Mouse (Mus musculus) cerebellum, postnatal 36 days (tissue): ENCODE measurements around the gene Dgkg.

Experiments
- DNase-seq, 2 experiments: peaks; one replicate each; pipeline ENCODE4 v3.0.0; 2021 to 2022; ENCODE audit warnings: mixed read lengths in 2 of 2

Dgkg gene

DNA sequence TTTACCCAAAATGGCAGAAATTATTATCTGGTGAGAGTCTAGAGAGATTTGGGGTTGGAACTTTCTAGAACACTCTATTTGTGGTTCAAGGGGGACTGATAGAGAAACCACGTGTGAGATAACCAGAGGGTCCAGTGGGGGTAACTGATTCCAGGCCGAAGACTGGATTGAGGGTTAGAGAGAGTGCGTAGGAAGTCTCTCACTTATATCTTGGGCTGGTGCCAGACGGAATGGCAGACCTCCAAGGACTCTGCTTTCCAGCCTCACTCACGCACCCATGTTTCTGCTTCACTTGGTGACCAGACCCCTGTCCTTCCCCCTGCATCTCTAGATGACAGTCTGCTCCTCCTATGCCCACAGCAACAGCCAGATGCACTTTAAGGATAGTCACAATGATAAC, 162.2 kb downstream of the Dgkg start:
- DNase-seq: peak; percentile 31 to 41

DNA sequence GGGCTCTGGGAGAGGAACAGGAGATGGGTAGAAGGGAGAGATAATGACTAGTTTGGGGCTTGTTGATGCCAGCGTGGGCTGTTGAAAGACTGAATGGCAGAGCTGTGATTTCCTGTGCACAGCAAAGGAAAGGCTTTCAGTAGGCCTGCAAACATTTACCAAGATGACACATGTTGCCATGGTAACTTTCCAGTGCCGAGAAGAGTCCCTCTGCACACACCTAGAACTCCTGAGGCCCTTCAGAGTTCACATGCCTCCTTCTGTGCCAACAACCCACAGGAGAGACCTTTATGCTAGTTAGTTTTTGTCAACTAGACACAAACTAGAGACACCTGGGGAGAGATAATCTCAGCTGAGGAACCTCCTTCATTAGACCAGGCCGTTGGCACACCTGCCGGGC, 163.6 kb downstream of the Dgkg start:
- no peak for DNase-seq

DNA sequence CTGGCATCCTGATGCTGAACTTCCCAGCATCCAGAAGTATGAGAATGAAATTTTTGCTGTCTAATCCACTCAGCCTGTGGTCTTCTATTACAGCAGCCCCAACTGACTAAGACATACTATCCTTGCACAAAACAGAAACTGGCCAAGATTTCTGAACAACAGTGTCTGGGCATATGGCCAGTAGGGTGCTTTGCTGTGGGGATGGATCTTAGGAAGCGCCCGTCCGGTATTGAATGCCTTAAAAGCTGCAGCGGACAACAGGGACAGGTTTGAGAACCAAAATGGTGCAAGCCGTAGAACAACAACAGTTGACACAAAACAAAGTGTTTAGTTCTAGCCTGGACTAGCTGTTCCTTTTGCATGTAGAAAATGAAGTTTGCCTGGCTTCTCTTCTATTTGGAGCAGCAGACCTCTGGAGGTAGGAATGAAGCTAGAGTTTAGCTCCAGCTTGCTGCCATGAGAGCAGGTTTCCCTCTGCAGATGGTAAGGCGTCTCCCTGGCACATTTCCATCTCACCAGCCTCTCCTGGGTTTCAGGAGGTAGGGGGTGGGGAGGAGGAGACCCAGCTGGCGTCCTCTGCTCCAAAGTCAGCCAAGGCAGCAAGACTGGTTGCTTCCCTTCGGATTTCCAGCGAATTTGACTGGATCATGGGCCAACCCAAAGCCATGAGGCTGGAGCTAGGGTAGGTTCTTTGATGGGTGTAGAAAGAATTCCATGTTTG, 165.4 kb downstream of the Dgkg start:
- DNase-seq: peak; percentile 78 to 82

DNA sequence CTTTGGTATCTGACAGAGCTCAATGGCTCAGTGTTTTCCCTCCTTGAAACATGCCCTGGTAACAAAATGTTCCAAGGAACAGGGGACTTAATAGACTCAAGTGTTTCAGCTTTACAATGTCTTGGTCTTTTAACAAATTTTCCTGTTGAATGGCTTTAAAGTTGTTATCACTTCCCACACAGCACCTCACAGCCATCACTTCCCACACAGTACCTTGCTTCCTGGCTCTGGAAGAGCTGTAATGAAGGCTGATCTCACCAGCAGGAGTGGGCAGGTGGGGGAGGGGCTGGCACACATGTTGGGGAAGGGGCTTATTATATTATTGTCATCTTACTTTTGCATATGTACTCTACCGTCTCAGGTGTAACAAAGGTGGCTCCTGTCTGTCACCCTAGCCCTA, 173.1 kb downstream of the Dgkg start:
- no peak for DNase-seq

DNA sequence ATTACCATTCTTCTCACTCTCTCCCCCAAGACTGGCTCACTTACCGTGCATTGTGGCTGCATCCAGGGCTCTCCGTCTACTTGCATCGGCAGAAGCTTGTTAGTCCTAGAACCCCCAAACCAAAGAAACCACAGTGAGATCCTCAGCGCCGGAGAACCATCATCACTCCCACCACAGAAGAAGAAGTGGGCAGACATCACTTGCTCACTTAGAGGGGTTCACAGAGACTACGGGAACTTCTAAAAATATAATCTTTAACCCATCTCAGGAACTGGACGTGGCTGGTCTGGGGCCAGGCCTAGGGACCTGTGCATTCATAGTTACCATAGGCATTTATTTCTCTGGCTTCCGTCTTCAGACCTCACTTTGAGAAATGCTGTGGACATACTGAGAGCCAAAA, 177.7 kb downstream of the Dgkg start:
- no peak for DNase-seq

DNA sequence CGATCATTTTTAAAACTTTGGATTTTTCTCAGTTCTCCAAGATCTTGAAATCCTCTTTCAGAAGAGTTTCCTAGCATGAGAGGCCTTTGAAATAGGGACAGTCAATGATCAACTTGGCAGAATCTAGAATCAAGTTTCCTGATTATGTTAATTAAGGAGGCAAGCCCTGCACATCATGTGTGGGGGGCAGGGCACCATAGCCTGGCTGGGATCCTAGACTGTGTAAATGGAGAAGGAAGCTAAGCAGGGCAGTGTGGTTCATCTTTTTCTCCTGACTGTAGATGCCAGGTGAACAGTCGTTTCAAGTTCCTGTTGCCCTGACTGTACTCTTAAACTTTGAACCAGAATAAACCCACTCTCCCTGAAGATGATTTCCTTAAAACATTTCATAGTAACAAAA, 185.3 kb downstream of the Dgkg start:
- no peak for DNase-seq

DNA sequence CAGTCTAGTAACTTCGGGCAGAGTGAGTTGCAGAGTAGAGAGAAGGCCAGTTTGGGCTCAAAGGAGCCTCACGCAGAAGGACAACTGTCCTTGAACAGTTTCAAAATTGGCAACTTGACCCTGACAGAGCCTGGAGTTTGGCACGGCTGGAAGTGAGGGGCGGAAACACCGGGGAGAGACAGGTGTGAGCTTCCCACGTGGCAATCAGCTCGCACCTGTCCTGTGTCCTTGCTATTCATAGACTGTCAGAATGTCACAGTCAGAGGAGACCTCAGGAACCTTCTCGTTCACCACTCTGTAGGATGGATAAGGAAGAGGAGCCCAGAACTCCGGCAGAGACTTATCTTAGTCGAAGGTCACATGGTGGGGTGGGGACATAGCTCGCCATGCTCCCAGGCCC, 187.6 kb downstream of the Dgkg start:
- DNase-seq: no peak

DNA sequence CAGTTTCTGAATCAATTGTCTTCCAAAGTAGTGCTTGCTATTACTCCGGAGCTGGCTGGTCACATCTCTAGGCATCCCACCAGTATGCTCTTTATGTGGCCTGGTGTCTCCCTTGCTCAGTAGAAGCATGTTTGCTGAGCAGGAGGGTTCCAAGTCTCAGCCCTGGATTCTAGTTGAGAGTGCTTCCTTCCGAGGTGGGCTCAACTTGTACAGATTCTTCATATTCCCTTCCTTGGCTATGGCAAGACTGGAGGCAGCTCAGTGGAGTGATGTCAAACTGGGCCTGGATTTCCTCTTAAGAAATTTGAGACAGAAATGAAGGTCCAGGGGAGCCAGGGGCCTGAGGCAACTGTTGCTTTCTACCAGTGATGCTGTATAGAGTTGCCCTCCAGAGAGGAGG, 189.9 kb downstream of the Dgkg start:
- DNase-seq: no peak

DNA sequence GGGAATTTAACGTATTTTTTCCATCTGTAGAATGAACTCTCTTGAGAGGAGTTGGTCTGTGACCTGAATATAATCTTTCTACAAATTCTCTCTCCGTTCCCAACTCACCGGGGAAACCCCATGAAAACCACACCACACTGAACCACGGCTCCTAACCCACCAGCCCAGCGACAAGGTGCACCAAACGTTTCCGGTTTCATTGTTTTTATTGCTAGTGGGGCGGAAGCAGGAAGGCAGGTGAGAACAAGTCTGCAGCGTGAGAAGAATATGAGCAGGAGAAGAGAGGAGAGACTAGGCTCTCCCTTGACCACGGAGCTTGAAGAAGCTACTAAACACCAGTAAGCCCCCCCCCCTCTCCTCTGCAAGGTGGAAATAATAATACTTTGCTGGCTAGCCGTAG, 190.6 kb downstream of the Dgkg start:
- DNase-seq: no peak

DNA sequence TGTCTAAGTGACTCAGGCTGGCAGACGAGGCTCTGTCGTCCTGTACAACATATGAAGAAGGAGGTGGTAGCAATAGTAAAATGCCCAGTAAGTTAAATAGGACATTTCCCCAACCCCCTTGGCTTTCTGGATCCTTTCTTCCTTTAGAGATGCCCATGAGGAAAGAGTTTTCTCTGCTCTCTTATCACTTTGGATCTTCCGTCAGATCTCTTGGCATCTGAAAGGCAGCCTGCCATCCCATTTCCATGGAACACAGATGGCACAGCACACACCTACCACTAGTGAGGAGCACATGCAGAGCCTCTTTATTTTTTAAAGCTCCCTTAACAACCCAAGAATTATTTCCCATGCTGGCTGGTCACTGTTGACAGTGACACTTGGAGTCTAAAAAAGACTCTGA, 194.8 kb downstream of the Dgkg start:
- no peak for DNase-seq

DNA sequence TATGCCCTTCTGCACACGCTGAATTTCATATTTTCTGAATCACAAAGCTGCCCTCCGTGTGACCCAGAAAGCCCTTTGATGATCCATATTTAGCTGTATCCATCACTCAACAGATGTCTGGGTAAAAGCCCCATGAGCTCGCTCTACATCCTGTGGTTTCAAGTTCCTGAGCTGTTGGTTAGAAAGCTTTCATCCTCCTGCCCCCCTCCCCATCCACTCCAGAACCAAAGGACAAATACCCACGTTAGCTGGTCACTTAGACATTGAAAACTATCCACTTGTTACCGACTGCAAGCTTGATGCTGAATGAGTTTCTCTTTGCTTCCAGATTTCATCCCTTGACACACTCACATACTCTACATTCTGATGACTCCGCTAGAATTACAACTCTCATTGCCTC, 195.3 kb downstream of the Dgkg start:
- DNase-seq: no peak

DNA sequence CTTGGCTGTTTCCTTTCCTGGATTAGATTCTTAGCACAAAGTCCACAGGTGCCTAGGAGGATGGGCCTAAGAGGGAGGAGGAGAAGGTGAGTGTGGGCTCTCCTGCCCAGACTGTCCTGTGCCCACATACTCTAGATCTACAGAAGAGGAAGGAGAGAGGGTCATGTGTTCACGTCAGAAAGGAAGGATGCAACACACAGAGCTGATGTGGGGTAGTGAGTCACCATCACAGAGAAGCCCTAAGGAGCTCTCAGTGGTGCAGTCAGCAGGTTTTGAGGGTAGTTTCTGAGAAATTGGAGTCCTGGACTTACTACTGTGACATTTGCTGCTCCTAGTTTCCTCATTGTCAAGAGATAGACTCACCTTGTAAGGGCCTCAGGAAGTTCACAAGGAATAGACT, 196.1 kb downstream of the Dgkg start:
- no peak for DNase-seq

DNA sequence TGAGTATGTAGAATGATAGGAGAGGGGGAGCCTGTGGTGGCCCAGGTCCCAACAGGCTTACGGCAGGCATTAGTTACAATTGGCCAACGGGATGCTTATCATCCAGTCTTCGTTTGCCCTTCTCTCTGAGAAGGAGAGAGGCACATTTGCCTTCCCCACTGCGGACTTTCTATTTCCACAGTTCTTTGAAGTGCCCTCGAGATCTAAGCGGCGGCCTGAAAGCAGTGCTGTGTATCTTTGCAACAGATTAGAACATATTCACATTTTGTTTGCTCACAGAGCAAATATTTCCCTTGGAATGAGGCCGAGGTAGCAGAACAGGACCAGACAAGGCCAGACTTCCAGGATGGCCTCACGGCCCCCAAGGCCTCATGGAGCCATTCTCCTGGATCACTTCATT, 204.9 kb downstream of the Dgkg start:
- no peak for DNase-seq

DNA sequence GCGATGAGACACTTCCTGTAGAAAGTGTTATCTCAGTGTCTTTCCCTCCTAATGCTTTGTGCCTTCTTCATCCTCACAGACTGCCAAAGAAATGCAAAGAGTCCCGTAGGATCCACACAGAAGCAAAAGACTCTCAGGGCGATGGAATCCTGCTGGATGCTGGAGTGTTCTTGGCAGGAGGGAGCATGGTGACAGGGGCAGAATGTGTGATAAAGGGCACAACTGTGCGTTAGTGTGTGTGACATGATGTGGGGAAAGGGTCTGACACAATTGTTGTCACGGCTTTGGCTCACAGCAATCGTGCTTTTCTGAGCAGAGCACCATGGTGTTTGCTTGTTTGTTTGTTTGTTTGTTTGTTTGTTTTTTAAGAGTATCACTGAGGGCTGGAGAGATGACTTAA, 208.9 kb downstream of the Dgkg start:
- DNase-seq: no peak

DNA sequence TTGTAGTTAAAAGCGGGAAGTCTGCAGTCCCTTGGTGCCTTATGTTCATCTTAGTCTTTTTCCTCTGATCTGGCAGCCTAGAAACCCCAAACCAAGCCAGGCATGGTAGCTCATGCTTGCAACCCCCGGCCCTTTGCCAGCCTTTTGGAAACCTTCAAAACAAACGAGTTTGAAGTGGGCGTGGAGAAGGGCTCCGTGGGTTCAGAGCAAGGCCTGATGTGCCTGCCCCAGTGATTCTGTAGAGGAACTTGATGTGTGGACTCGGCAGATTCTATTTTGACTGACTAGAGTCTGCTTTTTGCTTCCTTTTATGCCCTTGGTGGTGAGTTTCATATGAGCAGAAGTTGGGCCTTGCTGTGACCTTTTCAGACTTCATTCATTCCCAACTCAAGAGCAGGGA, 212.2 kb downstream of the Dgkg start:
- DNase-seq: no peak

DNA sequence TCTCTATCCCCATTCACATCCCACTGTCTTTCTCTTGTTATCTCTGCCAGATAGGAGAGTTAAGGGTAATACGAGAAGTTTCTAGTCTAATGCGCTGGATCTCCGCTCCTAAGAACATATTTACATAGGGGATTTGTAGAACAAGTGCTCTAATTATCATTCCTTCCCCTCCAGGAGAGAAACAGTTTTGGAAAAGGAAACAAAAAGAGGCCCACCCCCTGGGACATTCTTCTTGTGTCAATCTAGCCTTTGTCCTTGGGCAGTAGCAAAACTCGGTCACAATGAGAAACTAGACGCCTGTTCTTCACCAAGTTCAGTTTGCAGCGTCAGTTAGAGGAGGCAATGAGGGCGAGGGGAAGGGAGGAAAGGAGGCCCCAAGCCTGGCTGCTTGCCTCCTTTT, 214.8 kb downstream of the Dgkg start:
- no peak for DNase-seq

DNA sequence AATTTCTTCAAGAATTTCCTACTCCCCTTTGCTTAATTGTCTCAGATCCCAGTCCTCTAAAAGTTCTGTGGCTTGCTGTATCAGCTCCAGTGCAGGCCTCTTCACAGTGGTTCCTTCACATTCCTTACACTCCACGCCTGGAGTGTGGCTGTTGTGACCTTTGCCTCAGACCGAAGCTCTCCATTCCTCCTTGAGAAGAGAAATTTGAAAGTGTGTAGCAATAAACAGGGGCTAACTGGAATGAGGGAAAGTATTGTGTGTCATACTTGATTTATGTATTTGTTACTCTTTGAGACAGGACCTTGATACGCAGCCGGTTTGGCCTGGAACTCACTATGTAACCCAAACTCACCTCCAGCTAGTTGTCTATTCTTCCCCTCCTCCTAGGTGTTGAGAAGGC, 215.7 kb downstream of the Dgkg start:
- DNase-seq: no peak

DNA sequence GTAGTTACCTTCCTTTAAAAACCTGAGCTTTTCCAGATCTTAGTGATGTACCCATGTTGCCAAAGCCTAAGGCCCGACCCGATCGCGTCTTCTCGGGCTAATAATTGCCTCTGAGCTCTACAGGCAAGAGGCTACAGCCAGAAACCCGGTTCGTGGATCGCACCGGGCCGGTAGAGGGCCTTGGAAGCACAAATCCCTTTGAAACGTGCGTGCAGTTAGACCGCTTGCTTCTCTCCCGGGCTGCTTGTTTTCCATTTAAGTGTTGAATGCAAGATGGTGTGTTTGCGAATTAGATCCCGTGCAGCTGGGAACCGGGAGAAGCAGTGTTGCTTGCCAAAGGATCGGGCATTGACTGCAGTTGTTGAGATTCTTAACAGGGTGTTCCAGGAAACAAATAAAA, 216.8 kb downstream of the Dgkg start:
- peak; percentile 51 to 67 for DNase-seq

DNA sequence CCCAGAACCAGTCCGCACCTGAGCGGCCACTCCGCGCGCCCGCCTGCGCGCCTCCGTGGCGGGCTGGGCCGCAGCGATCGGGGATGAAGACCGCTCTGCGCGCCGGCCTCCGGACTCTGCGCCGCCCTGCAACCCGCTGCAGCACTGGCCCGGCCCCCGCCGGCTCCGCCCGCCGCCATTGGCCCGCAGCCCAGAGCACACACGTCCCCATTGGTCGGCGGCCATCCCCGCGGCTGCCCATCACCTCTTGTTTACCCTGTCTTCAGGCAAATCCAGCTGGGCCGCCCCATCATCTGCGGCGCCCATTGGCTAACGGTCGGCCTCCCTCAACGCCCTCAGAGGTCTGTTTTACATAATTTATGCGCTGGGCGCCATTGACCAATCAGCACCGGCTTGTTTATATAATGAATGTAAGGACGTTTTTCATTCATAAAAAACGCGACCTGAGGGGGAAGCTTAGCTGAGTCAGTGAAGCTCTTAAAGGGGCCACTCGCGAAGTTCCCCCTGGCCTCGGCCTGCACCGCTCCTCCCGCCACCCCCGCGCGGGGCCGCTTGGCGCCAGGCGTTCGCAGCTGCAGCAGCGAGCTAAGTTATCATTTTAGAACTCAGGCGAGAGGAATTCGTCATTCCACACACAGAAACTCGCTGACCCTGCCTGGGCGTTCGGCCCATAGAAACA, 217.4 kb downstream of the Dgkg start, which contains the start of gene Etv5:
Etv5 (minus strand) TSS at position 221 of the 679 bp plus-strand sequence.
- DNase-seq: peak; percentile 99

DNA sequence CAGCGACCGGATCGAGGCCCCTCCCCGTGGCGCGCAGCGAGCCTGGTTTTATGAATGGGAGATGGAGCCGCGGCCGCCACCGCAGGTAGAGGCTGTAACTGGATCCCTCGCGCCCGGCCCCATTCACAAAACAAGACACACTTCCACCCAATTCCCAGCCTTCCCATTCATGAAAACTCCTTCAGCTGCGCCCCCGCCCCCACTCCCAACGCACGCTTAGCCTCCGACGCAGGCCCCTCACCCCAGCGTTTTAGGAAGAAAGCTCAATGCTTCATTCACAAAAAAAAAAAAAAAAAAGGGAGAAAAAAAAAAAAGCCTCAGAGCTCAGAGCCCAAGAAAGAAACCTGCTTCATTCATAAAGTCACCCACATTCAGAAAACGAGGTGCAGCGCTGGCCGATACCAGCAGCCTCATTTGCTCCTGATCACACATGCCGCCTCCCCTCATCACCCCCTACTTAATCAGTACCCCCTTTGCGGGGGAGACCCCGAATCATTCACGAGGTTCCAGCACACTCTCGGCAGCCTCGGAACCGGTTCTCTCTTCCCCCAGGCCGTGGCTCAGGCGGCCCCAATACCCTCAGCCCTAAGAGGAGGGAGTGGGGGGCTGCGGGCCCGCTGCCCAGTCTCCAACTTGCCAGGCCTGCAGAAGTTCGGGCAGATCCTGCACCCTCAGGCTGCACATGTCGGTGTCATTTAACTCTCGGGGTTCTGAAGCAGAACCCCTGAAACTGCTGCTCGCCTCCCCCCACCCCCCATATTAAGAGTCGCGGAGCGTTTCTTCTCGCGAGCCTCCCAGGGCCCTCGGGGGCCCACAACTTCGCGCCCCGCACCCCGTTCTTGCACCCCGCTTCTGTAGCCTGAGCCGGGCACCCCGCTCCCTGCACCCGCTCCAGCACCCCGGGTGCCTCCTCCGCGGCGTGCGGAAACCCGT, 218.3 kb downstream of the Dgkg start:
- peak; percentile 68 to 79 for DNase-seq

DNA sequence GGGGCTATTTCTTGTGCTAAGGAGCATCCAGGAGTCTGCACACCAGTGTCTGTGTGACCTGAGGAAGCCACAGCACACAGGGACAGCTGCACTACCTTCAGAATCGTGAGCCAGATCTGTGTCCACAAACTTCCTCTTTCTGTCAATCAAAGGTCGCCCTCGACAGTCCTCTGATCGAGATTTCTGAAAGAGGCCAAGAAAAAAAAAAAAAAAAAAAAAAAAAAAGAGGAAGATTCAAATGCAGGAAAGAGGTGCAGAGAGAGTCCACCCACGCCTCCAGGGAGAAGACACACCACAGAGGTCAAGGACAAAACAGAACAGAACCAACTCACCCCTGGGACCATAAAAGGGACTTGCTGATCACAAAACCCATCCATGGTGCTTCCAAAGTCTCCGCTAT, 220.9 kb downstream of the Dgkg start:
- DNase-seq: no peak

DNA sequence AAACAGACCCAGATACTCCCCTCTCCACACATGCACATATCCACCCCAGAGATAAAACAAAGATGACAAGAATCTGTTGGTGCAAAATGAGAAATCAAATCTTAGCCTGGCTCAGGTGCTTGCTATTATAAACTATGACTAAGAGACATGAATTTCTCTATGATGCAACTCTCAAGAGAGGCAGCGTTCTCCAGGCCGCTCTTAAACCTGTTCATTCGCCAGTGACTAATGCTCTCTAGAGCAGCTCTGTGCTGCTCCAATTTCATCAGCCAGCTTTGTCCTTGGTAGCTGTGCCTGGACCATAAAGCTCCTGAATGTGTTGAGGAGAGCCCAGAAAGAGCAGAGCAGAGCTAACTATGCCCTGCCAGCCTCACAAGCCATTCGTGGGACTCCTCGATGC, 222.5 kb downstream of the Dgkg start:
- peak in 1 of 2 experiments; percentile 11 for DNase-seq

DNA sequence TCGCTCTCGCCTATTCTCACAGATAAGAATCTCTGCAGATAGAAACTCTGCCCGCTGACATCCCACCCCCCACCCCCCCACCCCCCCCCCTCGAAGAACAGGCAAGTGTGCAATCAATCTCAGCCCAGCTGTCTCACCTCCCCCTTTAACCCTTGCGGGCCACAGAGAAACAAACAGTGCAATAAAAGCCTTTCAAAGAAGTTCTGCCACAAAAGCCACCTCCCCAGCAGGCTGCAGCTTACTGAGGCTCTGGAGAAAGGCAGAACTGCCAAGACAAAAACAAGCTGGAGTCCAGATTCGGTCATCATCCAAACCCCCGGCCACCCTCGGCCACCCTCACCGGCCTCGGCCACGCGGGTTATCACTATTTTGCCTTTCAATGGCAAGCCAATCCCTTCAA, 223.1 kb downstream of the Dgkg start:
- no peak for DNase-seq

DNA sequence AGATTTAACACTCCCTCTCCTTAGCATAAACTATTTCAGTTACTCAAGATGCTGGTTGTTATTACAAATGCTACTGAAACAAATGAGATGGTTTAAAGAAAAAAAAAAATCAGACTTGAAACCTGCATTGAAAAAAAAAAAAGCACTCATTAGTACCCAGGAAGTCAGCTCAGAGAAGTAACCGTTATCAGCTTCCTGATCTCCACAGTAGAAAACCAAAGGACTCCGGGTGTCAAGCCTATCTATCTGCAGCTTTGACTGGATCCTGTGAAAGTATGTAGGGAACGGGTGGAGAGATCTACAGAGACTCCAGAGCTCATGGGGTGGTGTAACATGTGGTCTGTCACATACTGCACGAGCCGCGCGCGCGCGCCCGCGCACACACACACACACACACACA, 225.2 kb downstream of the Dgkg start:
- DNase-seq: no peak
